Mouse (Mus musculus) hindbrain, postnatal 0 days (tissue): Measurements from ENCODE around the gene Ptpn21. TPM values are rescaled to one million over a fixed set of nuclear protein-coding genes. Genes with fewer than 3 reads are reported as not detected.

ENCODE experiments used
- ATAC-seq: fragments of 200-750 bp; cut with Nextera tagmentation; 2 replicates; pipeline ENCODE4 v1.8.0; 2017; ENCODE audit warnings: mild to moderate bottlenecking, moderate TSS enrichment, moderate library complexity
- DNase-seq: peaks from one replicate; pipeline ENCODE4 v3.0.0-alpha.2; 2015; ENCODE audit warnings: low spot score
- H3K27ac ChIP-seq: fragments of 300-500 bp; sonication (generic); 2 replicates; pipeline ENCODE4 v1.5.1; 2014; ENCODE audit warnings: mild to moderate bottlenecking
- H3K27me3 ChIP-seq: fragments of 300-500 bp; sonication (generic); 2 replicates; pipeline ENCODE4 v1.6.1; 2014; ENCODE audit warnings: low read length, mixed read lengths; ENCODE audit not compliant: insufficient read depth
- H3K36me3 ChIP-seq: fragments of 300-500 bp; sonication (generic); 2 replicates; pipeline ENCODE4 v1.6.1; 2014; ENCODE audit warnings: low read length, mixed read lengths; ENCODE audit not compliant: insufficient read depth
- H3K4me1 ChIP-seq: fragments of 300-500 bp; sonication (generic); 2 replicates; pipeline ENCODE4 v1.6.1; 2014; ENCODE audit warnings: antibody characterized with exemption, low read length, mixed read lengths; ENCODE audit not compliant: insufficient read depth
- H3K4me2 ChIP-seq: fragments of 300-500 bp; sonication (generic); 2 replicates; pipeline ENCODE4 v1.6.1; 2014; ENCODE audit warnings: low read depth, mild to moderate bottlenecking, low read length, moderate library complexity, mixed read lengths
- H3K4me3 ChIP-seq: fragments of 300-500 bp; sonication (generic); 2 replicates; pipeline ENCODE4 v1.5.1; 2014; ENCODE audit warnings: low read length
- H3K9ac ChIP-seq: fragments of 300-500 bp; sonication (generic); replicated peaks from 2 replicates; pipeline ENCODE4 v1.6.1; 2014; ENCODE audit warnings: mild to moderate bottlenecking, low read length, moderate library complexity, mixed read lengths
- H3K9me3 ChIP-seq: fragments of 300-500 bp; sonication (generic); 2 replicates; pipeline ENCODE4 v1.6.1; 2016; ENCODE audit warnings: low read length, mixed read lengths
- CTCF ChIP-seq: IDR thresholded peaks from 2 replicates; pipeline ENCODE4 v1.5.1; 2016; ENCODE audit warnings: antibody characterized with exemption, control low read depth, low read depth
- WGBS: fragments of 180-500 bp; shearing (Covaris S2); extraction: QIAGEN DNeasy Blood & Tissue Kit; methylation state at CpG from one replicate; pipeline ENCODE4 v1.1.7; 2014; 5-methylcytosine and 5-hydroxymethylcytosine counted together
- polyA plus RNA-seq: library from polyadenylated mRNA; unstranded; fragments of >200 nt; fragmentation: Nextera tagmentation; extraction: Ambion mirVana; gene quantifications from 2 replicates; pipeline ENCODE4 v1.2.1, GENCODE M21; 2015
- total RNA-seq: library from RNA; depleted of rRNA; stranded (reverse); fragments of >200 nt; gene quantifications from 2 replicates; pipeline ENCODE4 v1.2.3, GENCODE M21; 2014; rRNA removed

The Ptpn21 gene
- total RNA-seq (3.7 and 6.0 TPM in 2 replicates), polyA plus RNA-seq (2.5 and 2.7 TPM in 2 replicates)

DNA sequence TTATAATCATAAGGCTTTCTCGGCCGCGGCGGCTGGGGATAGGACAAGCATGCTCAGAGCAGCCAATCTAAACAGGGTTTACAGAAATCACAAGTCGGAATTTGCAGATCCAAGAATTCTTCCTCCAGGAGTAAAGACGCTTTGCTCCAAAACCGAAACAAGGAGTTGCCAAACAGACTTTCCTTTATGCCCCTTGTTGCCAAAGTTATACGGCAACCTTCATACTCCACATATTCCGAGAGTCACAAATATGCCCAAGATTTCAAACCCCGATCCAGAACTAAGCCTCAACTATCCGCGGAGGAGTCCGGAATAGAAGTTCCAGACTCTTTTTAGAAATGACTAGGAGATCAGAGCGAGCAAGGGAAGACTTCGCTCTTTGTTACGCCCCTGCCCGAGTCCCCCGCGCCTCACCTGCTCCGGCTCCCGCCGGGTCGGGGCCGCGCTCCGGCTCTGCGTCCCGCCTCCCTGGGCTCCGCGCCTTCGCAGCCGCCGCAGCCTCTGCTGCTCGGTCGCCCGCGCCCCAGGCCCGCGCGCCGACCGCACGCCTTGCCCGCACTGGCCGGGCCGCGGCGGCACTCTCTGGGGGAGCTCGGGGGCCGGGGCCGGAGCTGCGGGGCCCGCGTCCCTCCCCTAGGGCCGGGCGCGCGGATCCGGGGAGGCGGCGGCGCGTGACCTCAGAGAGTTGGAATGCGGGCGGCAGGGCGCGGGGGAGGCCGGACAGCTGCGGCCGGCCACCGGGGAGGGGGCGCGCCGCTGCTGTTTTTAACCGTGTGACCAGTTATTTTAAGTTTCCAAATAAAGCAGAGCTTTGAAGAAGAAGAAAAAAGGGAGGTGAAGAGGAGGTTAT lies at the start of gene Ptpn21:
Gene Ptpn21 (minus strand): TSS at position 455 of the 850 bp plus-strand sequence.
- DNase-seq (peak; percentile 55), ATAC-seq (peak; percentile 39)
- Histone ChIP-seq H3K36me3 (no peaks in the 10 kb centered on the region), H3K27me3 (no peaks in the 10 kb centered on the region), H3K27ac (peak within 1 kb of the TSS; percentile 74), H3K9ac (peak within 1 kb of the TSS; percentile 76), H3K4me2 (peak within 1 kb of the TSS; percentile 96), H3K9me3 (no peaks in the 10 kb centered on the region), H3K4me1 (peaks cover 24% of the 10 kb centered on the region; the same call in 1 of the 2 replicates), H3K4me3 (peak within 1 kb of the TSS; percentile 82)
- under 1% methylated on average over 74 of the region's 75 CpGs for WGBS
- TF ChIP-seq CTCF, result no peak

DNA sequence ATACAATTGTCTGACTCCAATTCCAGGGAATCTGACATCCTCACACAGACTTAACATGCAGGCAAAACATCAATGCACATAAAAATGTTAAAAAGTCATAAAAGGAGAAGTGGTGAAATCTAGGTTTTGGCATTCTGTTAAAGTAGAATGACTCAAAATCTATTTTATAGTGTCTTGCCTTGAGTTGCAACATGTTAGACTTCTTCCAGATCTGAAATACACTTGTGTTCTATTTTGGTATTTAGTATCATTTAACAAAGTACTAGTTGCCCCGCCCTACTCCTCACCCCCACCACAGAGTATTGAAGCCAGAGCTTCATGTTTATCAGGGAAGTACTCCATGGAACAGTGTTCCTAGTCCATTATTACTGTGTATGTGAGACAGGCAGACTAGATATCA lies 47.0 kb upstream of the Ptpn21 start:
- H3K9ac ChIP-seq, result no peak overlapping the region
- H3K36me3 ChIP-seq, result peaks cover 56% of the 10 kb centered on the region
- ATAC-seq (no peak), DNase-seq (no peak)
- no peak for TF ChIP-seq CTCF
- no peak overlapping the region for H3K4me2 ChIP-seq
- 100% methylated on average over 1 of the region's 1 CpGs for WGBS
- no peak overlapping the region for H3K27ac ChIP-seq
- H3K4me3 ChIP-seq, result no peak overlapping the region
- no peaks in the 10 kb centered on the region for H3K4me1 ChIP-seq
- no peaks in the 10 kb centered on the region for H3K27me3 ChIP-seq
- no peaks in the 10 kb centered on the region for H3K9me3 ChIP-seq

DNA sequence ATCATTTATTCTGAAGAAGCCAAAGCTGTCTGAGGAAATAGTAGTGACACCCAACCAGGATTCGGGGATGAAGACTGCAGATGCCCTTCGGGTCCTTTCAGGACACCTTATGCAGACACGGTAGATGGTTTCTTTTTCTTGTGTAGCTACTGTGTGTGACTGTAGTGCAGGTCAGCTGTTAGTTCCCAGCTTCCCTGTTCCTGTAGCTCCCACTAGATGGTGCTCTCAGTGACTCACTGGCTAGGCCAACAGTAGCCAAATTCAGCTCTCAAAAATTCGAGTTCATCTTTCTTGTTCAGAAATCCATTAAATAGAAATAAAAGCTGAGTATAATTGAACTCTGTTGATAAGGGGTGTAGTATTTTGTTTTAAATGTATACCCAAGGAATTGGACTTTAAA lies 41.9 kb upstream of the Ptpn21 start:
- 85% methylated on average over 4 of the region's 4 CpGs for WGBS
- Histone ChIP-seq H3K27me3 (no peaks in the 10 kb centered on the region), H3K9me3 (no peaks in the 10 kb centered on the region), H3K4me2 (no peak overlapping the region), H3K36me3 (peaks cover 48% of the 10 kb centered on the region), H3K27ac (no peak overlapping the region), H3K9ac (no peak overlapping the region), H3K4me3 (no peak overlapping the region), H3K4me1 (no peaks in the 10 kb centered on the region)
- ATAC-seq (0 out of 2 replicates have a peak, but pooled peaks have one; percentile 71), DNase-seq (peak; percentile 71)
- TF ChIP-seq CTCF, result peak; percentile 70

DNA sequence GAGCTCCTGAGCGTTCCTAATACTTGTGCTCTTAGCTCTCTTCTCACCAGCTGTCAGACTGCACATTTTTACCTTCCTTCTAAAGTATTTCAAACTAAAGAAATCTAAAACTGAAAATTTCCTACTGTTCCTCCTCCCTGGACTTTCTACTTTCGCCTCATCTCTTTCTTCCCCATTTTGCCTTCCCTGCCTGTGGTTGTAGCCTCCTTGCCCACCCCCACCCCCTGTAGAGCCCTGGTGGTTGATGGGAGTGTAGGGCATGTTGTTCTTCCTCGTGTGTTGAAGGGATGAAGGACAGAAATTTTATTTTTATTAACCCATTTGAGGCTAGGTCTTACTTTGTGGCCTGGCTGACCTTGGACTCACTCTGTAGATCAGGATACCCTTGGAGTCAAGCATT lies 40.3 kb upstream of the Ptpn21 start:
- WGBS, result 77% methylated on average over 3 of the region's 3 CpGs
- no peak overlapping the region for H3K27ac ChIP-seq
- no peaks in the 10 kb centered on the region for H3K9me3 ChIP-seq
- no peaks in the 10 kb centered on the region for H3K27me3 ChIP-seq
- TF ChIP-seq CTCF, result no peak
- H3K36me3 ChIP-seq, result peaks cover 41% of the 10 kb centered on the region
- no peak for DNase-seq
- H3K4me2 ChIP-seq, result no peak overlapping the region
- H3K4me3 ChIP-seq, result no peak overlapping the region
- H3K9ac ChIP-seq, result no peak overlapping the region
- no peaks in the 10 kb centered on the region for H3K4me1 ChIP-seq
- no peak for ATAC-seq

DNA sequence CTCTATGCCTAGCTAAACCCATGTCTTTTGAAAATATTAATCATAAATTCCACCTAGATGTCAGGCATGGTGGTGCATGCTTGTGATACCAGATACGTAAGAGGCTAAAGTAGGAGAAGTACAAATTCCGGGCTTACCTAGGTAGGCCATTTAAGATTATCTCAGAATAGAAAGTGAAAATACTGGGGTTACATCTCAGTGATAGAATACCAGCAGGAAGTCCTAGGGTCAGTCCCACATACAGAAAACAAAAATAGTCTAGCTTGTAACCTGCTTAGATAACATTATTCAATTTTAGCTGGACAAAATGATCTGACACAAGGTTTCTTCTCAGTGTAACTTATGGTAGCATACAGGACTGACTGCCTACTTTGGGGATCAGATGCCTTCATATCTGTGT lies 29.0 kb upstream of the Ptpn21 start:
- Histone ChIP-seq H3K9me3 (no peaks in the 10 kb centered on the region), H3K4me2 (no peak overlapping the region), H3K27me3 (no peaks in the 10 kb centered on the region), H3K4me3 (no peak overlapping the region), H3K36me3 (peaks cover 58% of the 10 kb centered on the region), H3K9ac (no peak overlapping the region), H3K4me1 (no peaks in the 10 kb centered on the region), H3K27ac (no peak overlapping the region)
- DNase-seq, result no peak
- no peak for TF ChIP-seq CTCF
- 94% methylated on average over 2 of the region's 2 CpGs for WGBS
- ATAC-seq, result no peak

DNA sequence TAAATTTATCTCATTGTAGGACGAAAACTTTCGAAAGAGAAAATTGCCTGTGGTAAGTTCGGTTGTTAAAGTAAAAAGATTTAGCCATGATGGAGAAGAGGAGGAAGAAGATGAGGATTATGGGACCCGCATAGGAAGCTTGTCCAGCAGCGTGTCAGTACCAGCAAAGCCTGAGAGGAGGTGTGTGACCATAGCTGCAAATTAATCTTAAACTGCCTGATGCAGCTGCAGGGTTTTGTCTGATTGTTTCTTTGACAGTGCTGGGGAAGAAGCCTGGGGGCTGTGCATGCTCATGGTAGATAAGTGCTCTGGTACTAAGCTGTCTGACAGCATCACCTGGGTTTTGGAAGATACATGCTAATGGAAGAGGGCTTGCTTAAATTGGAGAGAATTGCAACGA lies 22.5 kb upstream of the Ptpn21 start:
- Histone ChIP-seq H3K4me2 (no peak overlapping the region), H3K9me3 (no peaks in the 10 kb centered on the region), H3K36me3 (peaks cover 64% of the 10 kb centered on the region), H3K4me3 (no peak overlapping the region), H3K27me3 (no peaks in the 10 kb centered on the region), H3K4me1 (no peaks in the 10 kb centered on the region), H3K9ac (no peak overlapping the region), H3K27ac (no peak overlapping the region)
- 93% methylated on average over 6 of the region's 6 CpGs for WGBS
- TF ChIP-seq CTCF, result no peak
- no peak for DNase-seq
- no peak for ATAC-seq

- Histone ChIP-seq H3K27me3 (no peaks in the 10 kb centered on the region), H3K27ac (no peak overlapping the region), H3K9ac (no peak overlapping the region), H3K4me2 (no peak overlapping the region), H3K36me3 (peaks cover 48% of the 10 kb centered on the region), H3K4me3 (no peak overlapping the region), H3K9me3 (no peaks in the 10 kb centered on the region), H3K4me1 (no peaks in the 10 kb centered on the region)
- 83% methylated on average over 6 of the region's 6 CpGs for whole genome bisulfite sequencing
- ATAC-seq (no peak), DNase-seq (no peak)
- peak; percentile 2; the same call in 1 of the 2 replicates for TF ChIP-seq CTCF
Observed at GRCm38 (mm10) chr12:98757636-98758035, 20.4 kb upstream of the Ptpn21 start.
